Mouse (Mus musculus) MN1 (cell line): ENCODE results near the gene Apaf1.

Experiments
- DNase-seq: peaks from one replicate; pipeline ENCODE4 v3.0.0-alpha.2; 2016; ENCODE audit warnings: low spot score

The Apaf1 gene

DNA sequence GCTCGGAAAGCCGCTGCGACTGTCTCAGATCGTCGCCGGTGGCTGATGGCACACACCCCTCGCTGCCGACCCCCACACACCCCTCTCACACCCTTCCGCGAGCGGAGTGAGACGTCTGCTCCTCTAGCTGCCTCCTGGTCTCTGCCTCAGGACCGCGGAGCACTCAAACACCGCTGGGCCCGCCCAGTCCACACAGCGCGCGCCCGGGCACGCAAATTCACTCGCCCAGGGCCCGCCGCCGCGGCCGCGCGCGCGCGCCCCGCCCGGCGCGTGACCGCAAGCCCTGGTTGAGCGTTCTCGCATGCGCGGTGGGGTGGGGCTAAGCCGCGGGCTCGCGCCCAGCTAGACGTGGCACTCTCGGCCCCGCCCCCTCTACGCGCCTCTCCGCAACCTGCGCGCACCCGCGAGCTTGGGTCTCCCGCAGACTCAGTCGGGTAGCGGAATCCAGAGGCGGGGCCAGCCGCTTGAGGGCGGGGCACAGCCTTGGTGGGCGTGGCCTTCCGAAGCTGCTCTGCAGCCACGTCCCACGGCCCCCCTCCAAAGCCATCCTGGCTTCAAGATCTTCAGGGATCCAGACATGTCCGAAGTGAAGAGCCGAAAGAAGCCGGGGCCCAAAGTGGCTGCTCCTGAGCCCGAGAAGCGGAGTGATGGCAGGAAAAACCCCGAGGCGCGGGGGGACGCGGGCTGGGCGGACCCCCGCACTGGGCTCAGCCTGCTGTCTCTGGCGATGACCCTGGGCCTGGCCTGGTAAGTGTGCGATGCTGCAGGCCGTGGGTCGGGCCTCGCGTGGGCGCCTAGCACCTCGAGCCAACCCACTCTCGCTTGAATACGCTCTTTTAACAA lies at the start of gene Apaf1, which contains the start of gene Ikbip:
Gene Apaf1 (minus strand): TSS at position 221 of the 843 bp plus-strand sequence.
Gene Ikbip (plus strand): TSS at position 391 of the 843 bp plus-strand sequence.
- DNase-seq = peak; percentile 100

DNA sequence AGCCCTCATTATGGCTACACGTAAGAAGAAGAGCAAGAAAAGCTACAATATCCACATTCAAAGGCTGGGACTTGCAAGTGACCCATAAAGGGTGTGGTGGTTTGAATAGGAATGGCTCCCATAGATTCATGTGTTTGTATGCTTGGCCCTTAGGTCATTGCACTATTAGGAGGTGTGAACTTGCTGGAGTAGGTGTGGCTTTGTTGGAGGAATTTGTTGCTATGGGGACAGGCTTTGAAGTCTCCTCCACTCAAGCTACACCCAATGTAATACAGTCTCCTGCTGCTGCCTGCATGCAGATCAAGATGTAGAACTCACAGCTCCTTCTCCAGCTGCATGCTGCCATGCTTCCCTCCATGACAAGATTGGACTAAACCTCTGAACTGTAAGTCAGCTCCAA lies 49.0 kb upstream of the Apaf1 start:
- no peak for DNase-seq

DNA sequence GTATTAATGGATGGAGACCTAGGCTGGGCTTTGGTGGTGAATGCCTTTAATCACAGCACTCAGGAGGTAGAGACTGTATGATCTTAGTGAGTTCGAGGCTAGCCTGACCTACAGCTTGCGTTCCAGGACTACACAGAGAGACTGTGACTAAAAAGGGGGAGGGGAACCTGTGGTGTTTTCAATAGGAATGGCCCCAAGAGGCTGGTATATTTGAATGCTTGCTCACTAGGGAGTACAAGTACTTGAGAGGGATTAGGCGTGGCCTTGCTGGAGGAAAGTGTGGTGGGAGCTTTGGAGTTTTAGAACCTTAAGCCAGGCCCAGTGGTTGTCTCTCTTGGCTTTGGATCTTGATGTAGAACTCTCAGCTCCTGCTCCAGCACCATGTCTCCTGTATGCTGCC lies 48.2 kb upstream of the Apaf1 start:
- DNase-seq = no peak

DNA sequence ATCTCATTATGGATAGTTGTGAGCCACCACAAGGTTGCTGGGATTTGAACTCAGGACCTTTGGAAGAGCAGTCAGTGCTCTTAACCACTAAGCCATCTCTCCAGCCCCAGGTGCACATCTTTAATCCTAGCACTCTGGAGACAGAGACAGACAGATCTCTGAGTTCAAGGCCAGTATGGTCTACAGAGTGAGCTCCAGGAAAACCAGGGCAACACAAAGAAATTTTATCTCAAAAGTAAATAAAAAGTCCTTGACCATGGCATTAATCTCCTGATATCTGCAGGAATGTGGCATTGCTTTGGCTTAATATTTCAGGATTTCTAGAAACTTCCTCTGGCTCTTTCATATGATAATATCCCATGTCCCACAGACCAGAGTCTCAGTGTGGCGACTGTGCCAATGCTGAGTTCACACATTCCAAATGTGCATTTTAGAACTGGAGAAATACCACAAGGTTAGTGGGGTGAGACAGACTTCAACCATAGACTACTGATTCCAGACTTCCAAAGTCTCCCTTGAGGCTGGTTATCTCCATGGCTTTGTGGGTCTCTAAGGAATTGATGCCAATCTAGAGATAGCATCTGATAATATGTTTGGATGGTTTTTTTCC lies 46.1 kb upstream of the Apaf1 start:
- no peak for DNase-seq

DNA sequence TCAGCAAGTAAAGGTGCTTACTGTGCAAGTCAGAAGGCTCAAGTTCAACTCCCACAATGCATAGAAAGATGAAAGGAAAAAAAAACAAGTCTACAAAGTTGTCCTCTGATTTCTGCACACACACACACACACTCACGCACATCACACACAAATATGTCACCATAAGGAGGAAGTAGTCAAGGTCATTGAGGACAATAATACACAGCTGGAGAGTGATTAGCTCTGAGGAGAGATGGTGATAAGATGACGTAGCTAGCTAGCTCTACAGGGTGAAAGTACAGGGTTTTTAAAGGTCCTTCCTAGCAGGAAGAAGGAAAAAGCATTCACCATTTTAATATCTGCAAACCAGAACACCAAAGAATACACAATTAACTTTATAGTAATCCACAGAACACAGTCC lies 44.8 kb upstream of the Apaf1 start:
- DNase-seq = no peak

- no peak for DNase-seq
Measured at GRCm38 (mm10) chr10:91126618-91127355, 44.2 kb upstream of the Apaf1 start.

GRCm38 (mm10) chr10:91123828-91124822 lies 41.6 kb upstream of the Apaf1 start, which contains the start of gene Slc25a3:
TSS of gene Slc25a3 (minus strand) at chr10:91124059.
- DNase-seq = peak; percentile 99

DNA sequence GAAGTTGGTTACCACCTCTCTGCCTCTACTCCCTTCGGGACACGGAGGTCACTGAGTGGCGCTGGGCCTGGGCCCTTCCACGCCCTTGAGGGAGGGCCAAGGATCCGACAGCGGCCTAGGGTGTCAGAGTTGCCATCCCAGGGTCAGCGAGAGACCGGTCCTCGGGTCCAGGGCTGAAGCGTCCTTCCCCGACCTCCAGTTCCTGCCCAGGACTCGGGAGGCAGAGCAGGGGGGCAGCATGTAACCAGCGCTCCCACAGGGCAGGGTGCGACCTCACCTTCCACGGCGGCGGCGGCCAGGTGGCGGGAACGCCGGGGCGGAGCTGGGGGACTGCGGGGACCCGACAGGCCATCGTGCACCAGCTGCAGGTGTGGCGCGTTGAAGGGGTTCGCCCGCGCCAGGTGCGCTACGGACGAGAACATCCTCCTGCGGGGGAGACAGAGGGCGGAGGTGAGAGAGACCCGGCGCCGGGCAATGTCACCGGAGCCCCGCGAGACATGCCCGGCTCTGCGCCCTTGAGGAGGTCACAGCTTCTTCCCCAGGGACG lies 40.8 kb upstream of the Apaf1 start:
- peak; percentile 66 for DNase-seq

DNA sequence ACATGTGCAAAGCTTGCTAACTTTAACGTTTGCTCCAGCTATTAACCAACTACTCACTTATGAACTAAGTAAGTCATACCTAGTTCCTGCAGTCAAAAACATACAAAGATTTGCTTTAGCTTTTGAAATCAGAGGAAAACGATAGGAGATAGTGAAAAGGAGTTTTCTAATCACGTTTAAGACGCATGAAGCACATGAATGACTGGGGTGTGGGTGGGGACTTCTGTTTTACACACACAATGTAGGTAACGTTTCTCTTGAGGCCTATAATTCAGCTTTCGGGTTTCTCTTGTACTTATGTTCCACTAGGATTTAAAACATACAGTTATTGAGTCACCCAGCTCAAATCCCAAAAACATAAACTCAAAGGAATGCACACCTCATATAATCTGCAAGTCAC lies 40.1 kb upstream of the Apaf1 start:
- DNase-seq = peak; percentile 19

DNA sequence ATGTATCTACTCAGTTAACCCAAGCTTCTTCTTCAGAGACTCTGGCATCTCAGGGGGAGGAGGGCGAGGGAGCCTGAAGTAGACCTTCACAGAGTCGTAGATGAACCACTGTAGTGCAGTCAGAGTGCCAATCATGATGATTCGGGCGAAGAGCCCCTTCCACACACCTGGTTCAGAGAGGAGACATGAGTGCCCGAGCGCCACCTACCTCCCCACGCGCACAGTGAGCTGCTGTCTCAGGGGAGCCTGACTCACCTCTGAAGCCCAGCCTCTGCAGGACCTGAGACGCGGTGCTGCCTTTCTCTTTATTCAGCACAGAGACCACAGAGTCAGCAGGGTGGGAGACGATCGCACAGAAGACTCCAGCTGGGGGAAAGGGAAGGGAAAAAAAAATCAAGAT lies 34.4 kb upstream of the Apaf1 start:
- DNase-seq = no peak

- no peak for DNase-seq
Measured at GRCm38 (mm10) chr10:91109841-91110240, 27.3 kb upstream of the Apaf1 start.

GRCm38 (mm10) chr10:91105981-91106380 lies 23.4 kb upstream of the Apaf1 start:
- DNase-seq = no peak

DNA sequence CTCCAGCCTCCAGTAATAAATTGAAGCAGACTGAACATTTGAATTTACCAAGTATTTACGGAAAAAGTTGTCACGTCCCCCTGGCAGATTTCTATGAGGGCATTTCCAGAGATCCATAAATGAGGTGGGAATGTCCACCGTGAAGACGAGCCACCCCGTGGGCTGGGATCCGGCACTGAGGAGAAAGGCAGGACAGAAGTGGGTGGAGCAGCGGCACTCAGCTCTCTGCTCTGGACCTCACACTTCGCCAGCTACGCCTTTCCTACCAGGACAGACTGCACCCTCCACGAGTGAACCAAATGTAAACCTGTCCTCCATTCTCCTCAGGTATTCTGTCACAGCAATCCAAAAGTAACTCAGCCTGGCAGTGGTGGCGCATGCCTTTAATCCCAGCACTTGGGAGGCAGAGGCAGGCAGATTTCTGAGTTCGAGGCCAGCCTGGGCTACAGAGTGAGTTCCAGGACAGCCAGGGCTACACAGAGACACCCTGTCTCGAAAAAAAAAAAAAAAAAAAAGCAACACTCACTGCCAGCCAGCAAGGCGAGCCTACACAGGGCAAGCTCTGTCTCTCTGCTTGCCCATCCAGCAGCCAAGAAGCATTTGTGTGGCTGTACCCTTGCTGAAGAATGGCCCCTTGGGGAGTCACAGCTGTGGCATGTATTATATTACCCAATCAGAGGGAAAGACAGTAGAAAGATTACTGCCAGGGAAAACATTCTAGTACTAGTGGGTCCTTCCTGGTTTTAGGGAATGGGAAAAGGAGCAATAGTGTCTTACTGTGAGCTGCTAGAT lies 20.4 kb upstream of the Apaf1 start:
- DNase-seq = no peak

- DNase-seq = no peak
Measured at GRCm38 (mm10) chr10:91101936-91102335, 19.4 kb upstream of the Apaf1 start.

GRCm38 (mm10) chr10:91100101-91100500 lies 17.5 kb upstream of the Apaf1 start:
- no peak for DNase-seq

GRCm38 (mm10) chr10:91098056-91098455 lies 15.5 kb upstream of the Apaf1 start:
- no peak for DNase-seq

DNA sequence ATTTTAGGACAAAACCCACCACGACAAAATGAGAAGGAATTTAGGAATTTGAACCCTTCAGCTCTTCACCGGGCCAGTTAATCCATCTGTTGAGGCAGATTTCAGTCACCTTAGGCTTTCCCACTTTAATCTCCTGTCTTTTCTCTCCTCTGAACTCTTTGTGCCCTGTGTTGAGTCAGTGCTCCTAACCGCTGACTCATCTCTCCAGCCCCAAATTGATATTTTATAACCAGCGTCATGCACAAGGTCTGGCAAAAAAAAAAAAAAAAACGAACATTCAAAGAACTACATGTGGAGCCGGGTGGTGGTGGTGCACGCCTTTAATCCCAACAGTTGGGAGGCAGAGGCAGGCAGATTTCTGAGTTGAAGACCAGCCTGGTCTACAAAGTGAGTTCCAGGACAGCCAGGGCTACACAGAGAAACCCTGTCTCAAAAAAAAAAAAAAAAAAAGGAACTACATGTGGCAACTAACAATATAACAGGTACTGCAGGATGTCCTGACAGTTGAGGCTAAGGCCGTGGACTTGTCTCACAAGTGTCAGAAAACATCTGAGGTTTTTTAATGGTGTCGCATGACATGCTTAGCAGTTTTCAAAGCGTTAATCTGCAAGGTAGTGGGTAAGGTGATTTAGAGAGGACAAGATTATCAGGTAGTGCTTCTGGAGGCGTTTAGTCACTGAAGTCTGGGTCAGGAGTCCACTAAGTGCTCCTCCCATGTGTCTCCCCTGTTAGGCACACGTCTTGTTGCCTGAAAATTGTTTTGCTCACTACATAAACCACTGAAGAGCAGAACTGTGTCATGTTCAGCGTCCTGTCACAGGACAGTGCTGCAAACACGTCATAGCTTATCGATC lies 11.9 kb upstream of the Apaf1 start:
- no peak for DNase-seq

DNA sequence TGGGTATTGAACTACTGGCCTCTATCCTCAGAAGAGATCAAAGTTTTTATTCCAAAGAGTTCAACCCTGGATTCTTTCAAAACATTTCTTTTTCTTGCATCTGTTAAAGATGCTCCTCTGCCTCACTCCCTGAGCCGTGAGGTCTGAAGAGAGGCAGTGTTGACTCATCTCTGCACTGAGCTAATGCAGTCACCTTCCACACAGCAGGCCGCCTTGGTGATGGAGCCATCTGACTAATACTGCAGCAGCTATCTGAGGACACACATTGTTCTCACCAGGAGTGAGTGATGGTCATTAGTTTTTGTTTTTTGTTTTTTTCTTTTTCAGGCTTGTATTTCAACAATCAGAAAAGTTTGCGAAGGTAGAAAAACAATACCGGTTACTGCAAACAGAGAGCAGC lies 10.2 kb upstream of the Apaf1 start:
- DNase-seq = no peak

DNA sequence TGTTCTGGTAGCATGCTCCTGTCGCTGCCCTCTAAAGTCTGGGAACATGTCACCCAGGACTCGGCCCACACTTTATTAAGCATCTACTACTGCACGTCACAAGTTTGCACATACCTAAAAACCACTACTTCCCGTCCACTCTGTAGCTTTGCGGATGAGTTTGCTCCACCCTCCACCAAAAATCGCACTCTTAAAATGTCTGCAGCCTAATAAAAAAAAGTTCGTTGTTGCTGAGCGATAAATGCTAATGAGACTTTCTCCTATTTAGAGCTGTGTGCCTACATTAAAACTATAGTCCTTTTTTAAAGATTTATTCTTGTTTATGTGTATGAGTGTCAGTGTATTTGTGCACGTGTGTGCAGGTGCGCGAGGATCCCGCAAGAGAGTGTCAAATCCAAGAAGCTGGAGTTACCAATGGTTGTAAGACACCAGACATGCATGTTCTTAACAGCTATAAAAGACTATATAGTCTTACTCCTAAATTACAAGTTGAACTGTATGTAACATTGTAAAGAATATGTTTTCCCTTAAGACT lies 890 bp upstream of the Apaf1 start:
- no peak for DNase-seq
